Mouse (Mus musculus) megakaryocyte, embryonic 14.5 days (primary cell): ENCODE data around the gene Rbfox2. TPM values are rescaled to one million over a fixed set of nuclear protein-coding genes. Genes with fewer than 3 reads are reported as not detected.
"Not testable (repeated sequence)": the region's sequence is repeated elsewhere in the genome, so short reads cannot be mapped to it uniquely, and the experiment has no call there.

Experiments
- H3K27me3 ChIP-seq: replicated peaks from 2 replicates; pipeline ENCODE3; 2012; ENCODE audit warnings: inconsistent platforms
- H3K36me3 ChIP-seq: replicated peaks from 2 replicates; pipeline ENCODE3; 2012; ENCODE audit warnings: low read length, inconsistent platforms, mixed read lengths
- H3K4me1 ChIP-seq: 2 replicates; pipeline ENCODE4 v1.6.1; 2012; ENCODE audit warnings: inconsistent platforms
- H3K4me3 ChIP-seq: replicated peaks from 2 replicates; pipeline ENCODE3; 2012; ENCODE audit warnings: moderate library complexity, mild to moderate bottlenecking, inconsistent platforms
- H3K9me3 ChIP-seq: 2 replicates; pipeline ENCODE4 v1.6.1; 2012; ENCODE audit warnings: inconsistent platforms
- FLI1 ChIP-seq: IDR thresholded peaks from 2 replicates; pipeline ENCODE4 v1.6.1; 2012; ENCODE audit warnings: low read length, inconsistent platforms, mixed read lengths
- GATA1 ChIP-seq: IDR thresholded peaks from 3 replicates; pipeline ENCODE4 v1.6.1; 2012; ENCODE audit warnings: mixed read lengths, low read length, inconsistent platforms, borderline replicate concordance
- polyA plus RNA-seq: library from polyadenylated mRNA; stranded (reverse); fragments of >175 nt; gene quantifications from 2 replicates; pipeline ENCODE4 v1.2.3, GENCODE M21; 2012; ENCODE audit warnings: low replicate concordance; ENCODE audit not compliant: insufficient read depth

Rbfox2 gene
- polyA plus RNA-seq, 1 experiment, result 0.76 TPM

GRCm38 (mm10) chr15:77343527-77344091, 36.8 kb upstream of the Rbfox2 start:
- Histone ChIP-seq H3K4me3 (no peak overlapping the region), H3K4me1 (peaks cover 9% of the 10 kb centered on the region), H3K27me3 (peaks cover 42% of the 10 kb centered on the region), H3K9me3 (no peaks in the 10 kb centered on the region), H3K36me3 (no peaks in the 10 kb centered on the region)
- no peak for TF ChIP-seq GATA1
- TF ChIP-seq FLI1, result no peak

GRCm38 (mm10) chr15:77342962-77343526, 36.2 kb upstream of the Rbfox2 start:
- H3K4me1 ChIP-seq, result peaks cover 9% of the 10 kb centered on the region
- H3K27me3 ChIP-seq, result peaks cover 44% of the 10 kb centered on the region
- no peak overlapping the region for H3K4me3 ChIP-seq
- no peaks in the 10 kb centered on the region for H3K36me3 ChIP-seq
- no peak for TF ChIP-seq FLI1
- no peak for TF ChIP-seq GATA1
- H3K9me3 ChIP-seq, result no peaks in the 10 kb centered on the region

- TF ChIP-seq GATA1 (no peak), FLI1 (no peak)
- Histone ChIP-seq H3K9me3 (no peaks in the 10 kb centered on the region), H3K27me3 (peaks cover 54% of the 10 kb centered on the region), H3K4me1 (peaks cover 9% of the 10 kb centered on the region), H3K4me3 (no peak overlapping the region), H3K36me3 (no peaks in the 10 kb centered on the region)
Observed at GRCm38 (mm10) chr15:77342005-77342404, 35.2 kb upstream of the Rbfox2 start.

- Histone ChIP-seq H3K36me3 (no peaks in the 10 kb centered on the region), H3K4me1 (peaks cover 17% of the 10 kb centered on the region), H3K27me3 (peaks cover 65% of the 10 kb centered on the region), H3K4me3 (no peak overlapping the region), H3K9me3 (no peaks in the 10 kb centered on the region)
- no peak for TF ChIP-seq FLI1
- TF ChIP-seq GATA1, result no peak
Observed at GRCm38 (mm10) chr15:77340581-77340980, 33.8 kb upstream of the Rbfox2 start.

DNA sequence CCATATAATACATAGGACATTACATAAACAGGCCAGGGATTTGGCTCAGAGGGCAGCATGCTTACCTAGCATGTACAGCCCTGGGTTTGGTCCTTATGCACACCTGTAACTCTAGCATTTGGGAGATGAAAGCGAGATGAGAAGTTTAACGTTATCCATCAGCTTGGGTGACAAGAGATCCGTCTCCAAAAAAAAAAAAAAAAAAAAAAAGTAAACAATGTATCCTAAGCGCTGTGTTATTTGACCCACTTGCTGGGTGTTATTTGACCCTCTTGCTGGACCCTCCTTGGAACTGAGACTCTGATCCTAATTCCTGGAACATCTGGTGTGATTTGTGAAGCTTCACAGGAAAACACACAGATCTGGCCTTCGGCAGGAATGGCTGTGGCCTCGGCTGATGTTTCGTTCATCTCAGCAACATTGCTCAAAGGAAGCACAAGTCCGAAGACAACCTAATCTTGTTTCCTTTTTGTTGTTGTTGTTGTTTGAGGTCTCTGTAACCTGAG, 32.2 kb upstream of the Rbfox2 start:
- no peaks in the 10 kb centered on the region for H3K9me3 ChIP-seq
- no peak for TF ChIP-seq GATA1
- no peak for TF ChIP-seq FLI1
- H3K27me3 ChIP-seq, result peaks cover 57% of the 10 kb centered on the region
- H3K36me3 ChIP-seq, result no peaks in the 10 kb centered on the region
- no peak overlapping the region for H3K4me3 ChIP-seq
- peaks cover 21% of the 10 kb centered on the region for H3K4me1 ChIP-seq

DNA sequence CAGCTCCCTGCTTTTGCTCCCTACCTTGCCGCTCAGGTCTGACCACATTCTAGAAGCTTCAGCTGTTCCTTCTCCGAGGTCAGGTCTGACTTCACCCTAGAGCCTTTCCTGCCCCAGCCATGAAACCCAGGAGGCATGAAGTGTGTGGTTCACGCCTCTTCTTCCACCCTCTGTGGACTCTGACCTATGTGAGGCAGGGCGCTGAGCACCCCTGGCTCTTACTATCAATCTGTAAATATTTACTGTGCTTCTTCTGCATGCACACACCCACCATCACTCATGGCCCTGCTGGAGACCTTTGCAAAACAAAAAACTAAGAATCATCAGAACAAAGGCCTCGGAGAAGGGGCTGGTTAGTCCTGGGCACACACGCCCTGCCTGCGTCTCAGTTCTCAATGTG, 31.6 kb upstream of the Rbfox2 start:
- Histone ChIP-seq H3K27me3 (peaks cover 53% of the 10 kb centered on the region), H3K4me1 (peaks cover 18% of the 10 kb centered on the region), H3K9me3 (no peaks in the 10 kb centered on the region), H3K36me3 (no peaks in the 10 kb centered on the region), H3K4me3 (no peak overlapping the region)
- TF ChIP-seq GATA1, result no peak

DNA sequence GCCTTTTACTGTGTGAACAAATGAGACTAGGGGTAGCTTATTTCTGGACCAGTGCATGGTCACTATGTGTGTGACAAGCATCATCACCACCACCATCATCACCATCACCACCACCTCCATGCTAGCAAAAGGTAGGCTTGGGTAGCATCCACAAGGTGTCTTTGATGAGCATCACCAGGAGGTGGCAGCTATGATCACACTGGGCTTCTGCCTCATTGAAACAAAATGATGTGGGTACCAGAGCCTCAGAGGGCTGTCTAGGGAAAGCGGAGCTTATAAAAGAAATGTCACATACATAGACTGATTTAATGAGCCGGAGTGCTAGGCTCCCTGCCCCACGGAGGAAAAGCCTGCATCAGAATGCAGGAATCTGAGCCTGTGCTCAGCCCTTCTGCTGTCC, 31.1 kb upstream of the Rbfox2 start:
- Histone ChIP-seq H3K36me3 (no peaks in the 10 kb centered on the region), H3K9me3 (no peaks in the 10 kb centered on the region), H3K4me1 (peaks cover 13% of the 10 kb centered on the region), H3K4me3 (no peak overlapping the region), H3K27me3 (peaks cover 48% of the 10 kb centered on the region)
- TF ChIP-seq GATA1, result no peak
- no peak for TF ChIP-seq FLI1

DNA sequence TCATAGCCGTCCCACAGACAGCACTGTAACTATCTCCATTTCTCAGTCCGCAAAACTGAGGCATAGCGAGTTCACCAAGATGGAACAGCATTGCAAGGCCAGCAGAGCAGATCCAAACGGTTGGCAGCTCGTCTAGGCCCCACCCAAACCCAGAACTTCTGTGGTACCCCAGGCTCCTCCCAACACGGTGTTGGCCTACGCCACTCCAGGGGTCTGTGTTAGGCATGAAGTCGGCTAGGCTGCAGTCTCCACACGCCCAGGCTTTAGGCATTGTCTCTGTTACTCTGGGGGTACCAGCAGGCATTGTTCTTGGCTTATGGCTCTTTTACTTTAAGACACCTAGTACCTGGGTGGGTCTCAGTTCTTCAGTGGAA, 30.2 kb upstream of the Rbfox2 start:
- H3K36me3 ChIP-seq, result no peaks in the 10 kb centered on the region
- no peak overlapping the region for H3K4me3 ChIP-seq
- no peaks in the 10 kb centered on the region for H3K9me3 ChIP-seq

GRCm38 (mm10) chr15:77336287-77336967, 29.6 kb upstream of the Rbfox2 start:
- Histone ChIP-seq H3K36me3 (no peaks in the 10 kb centered on the region), H3K4me1 (peaks cover 11% of the 10 kb centered on the region), H3K4me3 (no peak overlapping the region), H3K27me3 (peaks cover 42% of the 10 kb centered on the region), H3K9me3 (no peaks in the 10 kb centered on the region)
- TF ChIP-seq FLI1 (no peak), GATA1 (no peak)

More for the DNA sequence above, 30.2 kb upstream of the Rbfox2 start:
- no peak for TF ChIP-seq FLI1
- no peak for TF ChIP-seq GATA1
- peaks cover 11% of the 10 kb centered on the region for H3K4me1 ChIP-seq
- peaks cover 41% of the 10 kb centered on the region for H3K27me3 ChIP-seq

DNA sequence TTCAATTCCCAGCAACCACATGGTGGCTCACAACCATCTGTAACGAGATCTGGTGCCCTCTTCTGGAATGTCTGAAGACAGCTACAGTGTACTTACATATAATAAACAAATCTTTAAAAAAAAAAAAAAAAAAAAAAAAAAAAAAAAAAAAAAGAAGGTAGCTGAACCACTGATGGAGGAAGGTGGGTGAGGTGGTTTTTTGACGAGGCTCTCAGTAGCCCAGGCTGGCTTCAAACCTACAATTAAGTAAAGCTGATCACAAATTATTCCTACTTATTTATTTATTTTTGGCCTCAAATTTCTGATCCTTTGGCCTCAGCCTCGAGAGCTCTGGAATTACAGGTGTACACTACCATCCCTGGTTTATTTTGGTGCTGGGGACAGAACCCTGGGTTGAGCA, 28.4 kb upstream of the Rbfox2 start:
- Histone ChIP-seq H3K27me3 (peaks cover 43% of the 10 kb centered on the region), H3K4me1 (peaks cover 11% of the 10 kb centered on the region)
- H3K4me3 ChIP-seq, H3K36me3 ChIP-seq, H3K9me3 ChIP-seq: not testable (repeated sequence)
